Mouse (Mus musculus) lung, postnatal 14 days (tissue): ENCODE measurements around the gene Sgk1.

Experiments
- DNase-seq: peaks from one replicate; pipeline ENCODE4 v3.0.0; 2021

Gene Sgk1

GRCm38 (mm10) chr10:21882184-21883081, at the start of gene Sgk1:
TSS of gene Sgk1 (plus strand) at chr10:21882184.
- DNase-seq = no peak

- no peak for DNase-seq
These were observed 49.7 kb upstream of the Sgk1 start for GRCm38 (mm10) chr10:21832282-21832681.

- DNase-seq = no peak
These were observed 48.2 kb upstream of the Sgk1 start for GRCm38 (mm10) chr10:21833757-21834156.

- DNase-seq = no peak
These were observed 46.9 kb upstream of the Sgk1 start for GRCm38 (mm10) chr10:21835077-21835476.

- DNase-seq = no peak
These were observed 42.5 kb upstream of the Sgk1 start for GRCm38 (mm10) chr10:21839248-21840155.

- DNase-seq = no peak
These were observed 38.7 kb upstream of the Sgk1 start for GRCm38 (mm10) chr10:21843326-21843725.

GRCm38 (mm10) chr10:21843861-21844260, 38.1 kb upstream of the Sgk1 start:
- no peak for DNase-seq

GRCm38 (mm10) chr10:21844391-21844790, 37.6 kb upstream of the Sgk1 start:
- DNase-seq = no peak

- DNase-seq = no peak
These were observed 36.2 kb upstream of the Sgk1 start for GRCm38 (mm10) chr10:21845601-21846282.

- no peak for DNase-seq
These were observed 35.6 kb upstream of the Sgk1 start for GRCm38 (mm10) chr10:21846366-21846765.

GRCm38 (mm10) chr10:21847026-21847820, 34.8 kb upstream of the Sgk1 start:
- DNase-seq = peak; percentile 47

- no peak for DNase-seq
These were observed 33.9 kb upstream of the Sgk1 start for GRCm38 (mm10) chr10:21847931-21848670.

GRCm38 (mm10) chr10:21849251-21849650, 32.7 kb upstream of the Sgk1 start:
- DNase-seq = no peak

- DNase-seq = no peak
These were observed 31.7 kb upstream of the Sgk1 start for GRCm38 (mm10) chr10:21850330-21850729.

GRCm38 (mm10) chr10:21853122-21853521, 28.9 kb upstream of the Sgk1 start:
- DNase-seq = no peak

- no peak for DNase-seq
These were observed 28.2 kb upstream of the Sgk1 start for GRCm38 (mm10) chr10:21853566-21854328.

- no peak for DNase-seq
These were observed 26.6 kb upstream of the Sgk1 start for GRCm38 (mm10) chr10:21855338-21855737.

- peak; percentile 71 for DNase-seq
These were observed 24.3 kb upstream of the Sgk1 start for GRCm38 (mm10) chr10:21857676-21858075.

GRCm38 (mm10) chr10:21858437-21858974, 23.5 kb upstream of the Sgk1 start:
- no peak for DNase-seq

GRCm38 (mm10) chr10:21866504-21866903, 15.5 kb upstream of the Sgk1 start:
- no peak for DNase-seq
